Mouse (Mus musculus): ENCODE data around the gene Tmigd3. TPM values are rescaled to one million over a fixed set of nuclear protein-coding genes. Genes with fewer than 3 reads are reported as not detected.
A peak's percentile ranks its signal among the peaks of the same experiment; 100 is the strongest.

Tmigd3 gene
- polyA plus RNA-seq, 1 experiment from 2014 or later = not detected

GRCm38 (mm10) chr3:105868135-105868534, 2.6 kb upstream of the Tmigd3 start:
- DNase-seq (ENCODE audit: low spot score) (peak; percentile 41), ATAC-seq (ENCODE audit: low FRiP score) (no peak)
- Histone ChIP-seq H3K27ac (no peak overlapping the region), H3K4me1 (replicated peaks; ENCODE audit: control insufficient read depth, insufficient read depth, low read length) (no peaks in the 10 kb centered on the region; the same call in 1 of the 2 replicates), H3K4me2 (replicated peaks) (no peak overlapping the region), H3K9me3 (ENCODE audit: control insufficient read depth, low read length) (no peaks in the 10 kb centered on the region), H3K27me3 (ENCODE audit: control insufficient read depth, insufficient read depth, low read length) (no peaks in the 10 kb centered on the region), H3K9ac (no peak overlapping the region), H3K4me3 (replicated peaks; ENCODE audit: low read length) (no peak overlapping the region), H3K36me3 (replicated peaks; ENCODE audit: control insufficient read depth, insufficient read depth) (no peaks in the 10 kb centered on the region)
- 51% methylated on average over 2 of the region's 2 CpGs for WGBS

GRCm38 (mm10) chr3:105872034-105872433, 1.3 kb downstream of the Tmigd3 start:
- H3K4me3 ChIP-seq (replicated peaks; ENCODE audit: low read length) = no peak overlapping the region

DNA sequence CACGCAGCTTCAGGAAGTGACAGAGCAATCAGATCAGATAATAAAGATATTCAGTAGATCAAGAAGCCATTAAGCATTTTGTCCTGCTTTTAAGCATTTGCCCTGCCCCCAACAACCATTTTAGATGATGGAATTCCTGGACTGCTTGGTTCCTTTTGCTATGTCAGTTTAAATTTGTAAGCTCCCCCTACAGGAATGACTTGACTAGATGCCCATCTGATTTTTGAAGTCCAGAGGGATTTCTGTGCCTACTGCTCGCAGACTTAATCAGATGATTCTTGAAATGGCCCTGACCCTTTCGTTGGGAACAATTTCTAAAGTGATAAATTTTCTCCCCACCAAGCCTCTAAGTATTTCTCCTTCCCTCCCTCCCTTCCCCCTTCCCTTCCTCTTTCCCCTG, 1.9 kb downstream of the Tmigd3 start:
- DNase-seq (ENCODE audit: low spot score) = peak; percentile 30
- Histone ChIP-seq H3K4me2 (replicated peaks) (no peak overlapping the region), H3K9me3 (ENCODE audit: control insufficient read depth, low read length) (no peaks in the 10 kb centered on the region), H3K4me1 (replicated peaks; ENCODE audit: control insufficient read depth, insufficient read depth, low read length) (no peaks in the 10 kb centered on the region; the same call in 1 of the 2 replicates), H3K27me3 (ENCODE audit: control insufficient read depth, insufficient read depth, low read length) (no peaks in the 10 kb centered on the region), H3K36me3 (replicated peaks; ENCODE audit: control insufficient read depth, insufficient read depth) (no peaks in the 10 kb centered on the region), H3K4me3 (replicated peaks; ENCODE audit: low read length) (no peak overlapping the region), H3K27ac (no peak overlapping the region), H3K9ac (no peak overlapping the region)
- ATAC-seq (ENCODE audit: low FRiP score) = no peak
- 57% methylated on average over 3 of the region's 3 CpGs for WGBS

More at GRCm38 (mm10) chr3:105872034-105872433, 1.3 kb downstream of the Tmigd3 start:
- Histone ChIP-seq H3K9ac (no peak overlapping the region), H3K4me1 (replicated peaks; ENCODE audit: control insufficient read depth, insufficient read depth, low read length) (no peaks in the 10 kb centered on the region; the same call in 1 of the 2 replicates), H3K4me2 (replicated peaks) (no peak overlapping the region), H3K36me3 (replicated peaks; ENCODE audit: control insufficient read depth, insufficient read depth) (no peaks in the 10 kb centered on the region), H3K27ac (no peak overlapping the region), H3K27me3 (ENCODE audit: control insufficient read depth, insufficient read depth, low read length) (no peaks in the 10 kb centered on the region), H3K9me3 (ENCODE audit: control insufficient read depth, low read length) (no peaks in the 10 kb centered on the region)
- no peak for ATAC-seq (ENCODE audit: low FRiP score)
- no peak for DNase-seq (ENCODE audit: low spot score)
- WGBS = 58% methylated on average over 6 of the region's 6 CpGs

- Histone ChIP-seq H3K4me3 (replicated peaks; ENCODE audit: low read length) (no peak overlapping the region), H3K27me3 (ENCODE audit: control insufficient read depth, insufficient read depth, low read length) (no peaks in the 10 kb centered on the region), H3K4me1 (replicated peaks; ENCODE audit: control insufficient read depth, insufficient read depth, low read length) (no peaks in the 10 kb centered on the region; the same call in 1 of the 2 replicates), H3K9me3 (ENCODE audit: control insufficient read depth, low read length) (no peaks in the 10 kb centered on the region), H3K36me3 (replicated peaks; ENCODE audit: control insufficient read depth, insufficient read depth) (no peaks in the 10 kb centered on the region), H3K4me2 (replicated peaks) (no peak overlapping the region), H3K9ac (no peak overlapping the region), H3K27ac (no peak overlapping the region)
- DNase-seq (ENCODE audit: low spot score) (no peak), ATAC-seq (ENCODE audit: low FRiP score) (no peak)
- 84% methylated on average over 6 of the region's 6 CpGs for WGBS
These were observed 3.0 kb downstream of the Tmigd3 start for GRCm38 (mm10) chr3:105873451-105874445.

- 0 out of 2 replicates have a peak, but pooled peaks have one; percentile 31 for ATAC-seq (ENCODE audit: low FRiP score)
- no peak overlapping the region for H3K9ac ChIP-seq
- H3K4me3 ChIP-seq (replicated peaks; ENCODE audit: low read length) = no peak overlapping the region
- no peaks in the 10 kb centered on the region; the same call in 1 of the 2 replicates for H3K4me1 ChIP-seq (replicated peaks; ENCODE audit: control insufficient read depth, insufficient read depth, low read length)
- H3K9me3 ChIP-seq (ENCODE audit: control insufficient read depth, low read length) = no peaks in the 10 kb centered on the region
- 64% methylated on average over 5 of the region's 5 CpGs for WGBS
- no peaks in the 10 kb centered on the region for H3K36me3 ChIP-seq (replicated peaks; ENCODE audit: control insufficient read depth, insufficient read depth)
- DNase-seq (ENCODE audit: low spot score) = no peak
- H3K4me2 ChIP-seq (replicated peaks) = no peak overlapping the region
- no peaks in the 10 kb centered on the region for H3K27me3 ChIP-seq (ENCODE audit: control insufficient read depth, insufficient read depth, low read length)
- no peak overlapping the region for H3K27ac ChIP-seq
These were observed 5.3 kb downstream of the Tmigd3 start for GRCm38 (mm10) chr3:105876022-105876421.

- Histone ChIP-seq H3K9me3 (ENCODE audit: control insufficient read depth, low read length) (no peaks in the 10 kb centered on the region), H3K4me3 (replicated peaks; ENCODE audit: low read length) (no peak overlapping the region), H3K4me1 (replicated peaks; ENCODE audit: control insufficient read depth, insufficient read depth, low read length) (no peaks in the 10 kb centered on the region; the same call in 1 of the 2 replicates), H3K27ac (no peak overlapping the region), H3K9ac (no peak overlapping the region), H3K36me3 (replicated peaks; ENCODE audit: control insufficient read depth, insufficient read depth) (no peaks in the 10 kb centered on the region), H3K27me3 (ENCODE audit: control insufficient read depth, insufficient read depth, low read length) (no peaks in the 10 kb centered on the region), H3K4me2 (replicated peaks) (no peak overlapping the region)
- DNase-seq (ENCODE audit: low spot score) (no peak), ATAC-seq (ENCODE audit: low FRiP score) (no peak)
- 90% methylated on average over 6 of the region's 6 CpGs for WGBS
These were observed 6.6 kb downstream of the Tmigd3 start for GRCm38 (mm10) chr3:105877252-105877803.

DNA sequence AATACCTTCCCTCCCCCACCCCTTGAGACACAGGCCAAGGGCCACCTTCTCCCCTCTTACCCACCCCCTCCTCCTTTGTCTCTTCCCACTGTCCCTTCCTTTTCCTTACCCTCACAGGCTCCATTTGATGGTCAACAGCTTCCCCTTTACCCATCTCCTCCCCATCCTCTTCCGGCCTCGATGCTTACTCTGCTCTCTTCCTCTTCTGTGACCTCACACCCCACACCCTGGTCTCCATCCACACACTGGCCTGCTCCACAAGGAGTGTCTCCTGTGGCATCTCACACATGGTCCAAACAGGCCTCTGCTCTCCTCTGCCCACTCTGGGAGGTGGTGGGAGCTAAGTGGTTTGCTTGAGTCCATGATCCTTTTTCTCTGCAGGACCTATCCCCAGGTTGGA, 7.2 kb downstream of the Tmigd3 start:
- no peaks in the 10 kb centered on the region for H3K9me3 ChIP-seq (ENCODE audit: control insufficient read depth, low read length)
- H3K27me3 ChIP-seq (ENCODE audit: control insufficient read depth, insufficient read depth, low read length) = no peaks in the 10 kb centered on the region
- no peak overlapping the region for H3K9ac ChIP-seq
- no peak for ATAC-seq (ENCODE audit: low FRiP score)
- no peak overlapping the region for H3K4me3 ChIP-seq (replicated peaks; ENCODE audit: low read length)
- WGBS = 98% methylated on average over 2 of the region's 2 CpGs
- H3K27ac ChIP-seq = no peak overlapping the region
- no peak overlapping the region for H3K4me2 ChIP-seq (replicated peaks)
- no peaks in the 10 kb centered on the region for H3K36me3 ChIP-seq (replicated peaks; ENCODE audit: control insufficient read depth, insufficient read depth)
- no peak for DNase-seq (ENCODE audit: low spot score)
- H3K4me1 ChIP-seq (replicated peaks; ENCODE audit: control insufficient read depth, insufficient read depth, low read length) = no peaks in the 10 kb centered on the region

DNA sequence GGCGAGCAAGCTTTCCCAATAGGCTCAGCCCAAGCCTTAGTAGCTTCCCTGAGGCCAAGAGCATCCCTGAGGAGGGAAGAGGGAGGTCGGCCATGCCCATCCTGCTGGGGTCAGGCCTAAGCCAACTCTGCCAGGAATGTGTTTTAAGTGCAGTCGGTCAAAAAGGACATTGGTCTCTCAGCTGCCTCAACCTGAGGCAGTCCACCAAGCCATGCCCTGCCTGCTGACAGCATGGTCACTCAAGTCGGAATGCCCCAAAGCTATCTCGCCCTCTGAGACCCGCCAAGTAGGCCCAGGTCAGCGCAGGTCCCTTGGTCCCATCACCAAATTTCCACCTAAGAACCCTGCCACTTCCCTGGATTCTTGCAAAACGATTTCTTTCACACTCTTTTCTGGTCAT, 8.0 kb downstream of the Tmigd3 start:
- H3K9me3 ChIP-seq (ENCODE audit: control insufficient read depth, low read length) = no peaks in the 10 kb centered on the region
- DNase-seq (ENCODE audit: low spot score) (no peak), ATAC-seq (ENCODE audit: low FRiP score) (no peak)
- no peaks in the 10 kb centered on the region for H3K36me3 ChIP-seq (replicated peaks; ENCODE audit: control insufficient read depth, insufficient read depth)
- no peaks in the 10 kb centered on the region for H3K27me3 ChIP-seq (ENCODE audit: control insufficient read depth, insufficient read depth, low read length)
- no peak overlapping the region for H3K4me2 ChIP-seq (replicated peaks)
- 91% methylated on average over 8 of the region's 8 CpGs for WGBS
- no peak overlapping the region for H3K27ac ChIP-seq
- H3K4me3 ChIP-seq (replicated peaks; ENCODE audit: low read length) = no peak overlapping the region
- H3K9ac ChIP-seq = no peak overlapping the region
- H3K4me1 ChIP-seq (replicated peaks; ENCODE audit: control insufficient read depth, insufficient read depth, low read length) = no peaks in the 10 kb centered on the region

DNA sequence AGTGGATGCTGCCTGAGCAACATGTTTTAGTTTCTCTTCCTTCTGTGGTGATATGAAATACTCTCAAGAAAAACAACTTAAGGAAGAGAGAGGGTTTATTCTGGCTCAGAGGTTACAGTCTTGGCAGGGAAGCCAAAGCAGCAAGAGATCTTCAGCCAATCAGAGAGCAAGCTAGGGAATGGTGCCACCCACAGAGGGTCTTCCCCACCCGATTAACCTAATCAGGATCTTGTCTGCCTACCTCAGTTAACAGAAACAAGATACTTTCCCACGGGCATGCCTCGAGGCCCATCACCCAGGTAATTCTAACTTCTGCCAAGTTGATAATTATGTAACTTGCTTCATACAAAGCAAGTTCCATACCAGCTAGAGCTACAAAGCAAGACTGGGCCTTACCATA, 9.7 kb downstream of the Tmigd3 start:
- H3K27ac ChIP-seq = no peak overlapping the region
- no peaks in the 10 kb centered on the region for H3K27me3 ChIP-seq (ENCODE audit: control insufficient read depth, insufficient read depth, low read length)
- no peaks in the 10 kb centered on the region for H3K9me3 ChIP-seq (ENCODE audit: control insufficient read depth, low read length)
- WGBS = 78% methylated on average over 3 of the region's 3 CpGs
- no peak overlapping the region for H3K4me2 ChIP-seq (replicated peaks)
- H3K4me3 ChIP-seq (replicated peaks; ENCODE audit: low read length) = no peak overlapping the region
- H3K9ac ChIP-seq = no peak overlapping the region
- no peaks in the 10 kb centered on the region for H3K36me3 ChIP-seq (replicated peaks; ENCODE audit: control insufficient read depth, insufficient read depth)
- DNase-seq (ENCODE audit: low spot score) (no peak), ATAC-seq (ENCODE audit: low FRiP score) (no peak)
- H3K4me1 ChIP-seq (replicated peaks; ENCODE audit: control insufficient read depth, insufficient read depth, low read length) = no peaks in the 10 kb centered on the region

Data from hindbrain, embryonic 14.5 days (tissue).